17 mouse cellular contexts compared by ENCODE assay signal in the genomic region with DNA sequence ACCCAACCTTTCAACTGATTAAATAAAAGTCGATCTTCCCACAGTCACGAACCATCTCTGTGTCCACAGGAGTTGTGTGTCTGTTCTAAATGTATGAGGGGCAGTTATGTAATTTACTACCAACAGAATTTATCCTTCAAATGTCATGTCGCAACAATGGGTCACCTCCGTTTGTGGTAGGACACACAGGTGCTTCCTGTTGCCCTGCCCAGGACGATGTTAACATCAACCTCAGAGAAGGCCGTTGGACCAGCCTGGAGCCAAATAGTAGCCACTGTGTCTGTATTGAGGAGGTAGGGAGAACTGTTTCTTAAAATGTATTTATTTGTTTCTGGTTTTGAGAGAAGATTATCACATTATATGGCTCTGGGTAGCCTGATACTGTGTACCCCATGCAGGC.
"Had no signal": no experiment of that assay in that cellular context is flagged by ENCODE, and none has a peak within 500 bp of the region (broad histone marks: within the 10 kb centered on the region; RNA-seq: fewer than 3 reads in every experiment).

No protein-coding gene starts in this region.

- H3K4me3 ChIP-seq: left cerebral cortex, adult 2 months; liver, embryonic 13.5 days; midbrain, embryonic 15.5 days; neural tube, embryonic 12.5 days; neural tube, embryonic 15.5 days had no signal

- ATAC-seq: intestine, embryonic 16.5 days; midbrain, embryonic 15.5 days had no signal

- H3K27ac ChIP-seq: left cerebral cortex, adult 2 months; liver, embryonic 13.5 days; macrophage; midbrain, embryonic 15.5 days; neural tube, embryonic 12.5 days; neural tube, embryonic 15.5 days had no signal

- H3K4me1 ChIP-seq: neural tube, embryonic 12.5 days had no signal

- H3K9me3 ChIP-seq: liver, embryonic 13.5 days; midbrain, embryonic 15.5 days; neural tube, embryonic 15.5 days had no signal

- DNase-seq: kidney, adult 18-20 months; kidney, adult 9 months; kidney, postnatal 10 days; kidney, postnatal 36 days; layer of hippocampus, postnatal 36 days; liver, embryonic 13.5 days; lung, adult 2 months; retina, postnatal 1 day; thymus, adult 18-20 months; thymus, postnatal 36 days had no signal

- H3K4me2 ChIP-seq: liver, embryonic 13.5 days; midbrain, embryonic 11.5 days; midbrain, embryonic 15.5 days; neural tube, embryonic 12.5 days; neural tube, embryonic 15.5 days had no signal

- H3K9ac ChIP-seq: liver, embryonic 13.5 days; midbrain, embryonic 15.5 days; neural tube, embryonic 12.5 days; neural tube, embryonic 15.5 days had no signal

- H3K27me3 ChIP-seq: liver, embryonic 13.5 days; midbrain, embryonic 15.5 days; neural tube, embryonic 12.5 days; neural tube, embryonic 15.5 days had no signal
